Mouse (Mus musculus) thymus, postnatal 0 days (tissue): ENCODE data around the gene Csf3. TPM values are rescaled to one million over a fixed set of nuclear protein-coding genes. Genes with fewer than 3 reads are reported as not detected.
"Not testable (repeated sequence)": the region's sequence is repeated elsewhere in the genome, so short reads cannot be mapped to it uniquely, and the experiment has no call there.

Source experiments
- DNase-seq: peaks from one replicate; pipeline ENCODE4 v3.0.0-alpha.2; 2015; ENCODE audit warnings: low spot score
- polyA plus RNA-seq: library from polyadenylated mRNA; unstranded; fragments of >200 nt; fragmentation: Nextera tagmentation; extraction: Ambion mirVana; gene quantifications from 2 replicates; pipeline ENCODE4 v1.2.1, GENCODE M21; 2015

The Csf3 gene
- not detected in 2 replicates for polyA plus RNA-seq

DNA sequence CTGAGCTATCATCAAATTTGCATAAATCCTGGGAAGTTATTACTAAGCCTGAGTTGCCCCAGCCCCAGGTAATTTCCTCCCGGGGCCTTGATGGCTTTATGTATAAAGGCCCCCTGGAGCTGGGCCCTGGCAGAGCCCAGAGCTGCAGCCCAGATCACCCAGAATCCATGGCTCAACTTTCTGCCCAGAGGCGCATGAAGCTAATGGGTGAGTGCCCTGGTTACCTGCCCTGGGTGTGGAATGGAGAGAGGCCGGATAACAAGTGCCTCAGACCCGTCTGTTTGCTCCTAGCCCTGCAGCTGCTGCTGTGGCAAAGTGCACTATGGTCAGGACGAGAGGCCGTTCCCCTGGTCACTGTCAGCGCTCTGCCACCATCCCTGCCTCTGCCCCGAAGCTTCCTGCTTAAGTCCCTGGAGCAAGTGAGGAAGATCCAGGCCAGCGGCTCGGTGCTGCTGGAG, at the start of gene Csf3:
Gene Csf3, plus strand, starts transcription at position 51 of the 458 bp plus-strand sequence.
- DNase-seq = no peak

DNA sequence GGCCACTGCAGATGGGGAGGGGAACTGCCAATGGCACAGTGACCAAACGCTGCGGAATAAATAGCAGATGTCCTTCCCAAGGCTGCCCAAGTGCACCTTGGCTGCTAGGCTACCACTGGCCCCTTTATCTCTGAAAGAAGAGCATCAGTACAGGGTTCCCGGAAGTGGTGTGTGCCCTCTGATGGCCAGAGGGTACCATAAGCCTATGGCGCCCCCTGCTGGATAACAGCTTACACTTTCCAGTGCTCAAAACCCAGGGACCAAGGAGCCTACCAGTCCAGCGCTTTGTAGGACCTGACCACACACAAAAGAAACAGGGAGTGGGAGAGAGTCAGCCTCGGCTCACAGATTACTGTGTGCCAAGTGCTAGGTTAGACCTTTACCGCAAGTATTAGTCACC, 46.0 kb upstream of the Csf3 start:
- peak; percentile 81 for DNase-seq

DNA sequence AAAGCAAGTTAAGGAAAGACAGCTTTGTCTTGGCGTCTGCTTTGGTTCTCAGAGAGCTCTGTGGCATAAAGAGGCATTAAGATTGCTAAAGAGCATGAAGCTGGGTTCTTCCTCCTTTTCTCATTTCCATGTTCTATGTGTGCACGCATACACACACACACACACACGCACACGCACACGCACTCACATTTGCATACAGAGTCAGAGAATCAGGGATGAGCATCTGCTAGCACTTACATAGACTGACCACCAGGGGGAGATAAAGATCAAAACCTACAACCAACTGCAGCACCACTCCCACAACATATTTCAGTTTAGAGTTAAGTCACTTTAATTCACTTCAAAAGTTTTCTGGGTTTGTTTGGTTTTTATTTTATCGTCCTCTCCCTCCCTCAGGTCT, 40.5 kb upstream of the Csf3 start:
- peak; percentile 73 for DNase-seq

DNA sequence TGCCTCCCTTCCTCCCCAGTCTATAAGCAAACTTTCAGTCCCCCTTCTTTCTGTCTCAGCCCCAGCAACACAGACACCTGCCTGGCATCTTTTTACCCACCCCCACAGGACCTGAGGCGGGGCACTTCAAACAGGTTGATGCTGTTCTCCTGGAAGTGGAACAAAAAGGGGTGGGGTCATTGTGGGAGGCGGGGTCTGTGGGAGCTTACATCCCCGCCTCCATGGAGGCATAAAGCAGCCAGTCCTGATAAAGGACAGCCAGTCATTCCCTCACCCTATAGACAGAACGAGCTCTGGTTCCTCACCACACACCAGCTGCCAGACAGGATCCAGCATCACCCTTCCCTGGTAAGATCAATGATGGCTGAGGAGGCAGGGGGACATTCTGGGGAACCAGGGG, 37.0 kb upstream of the Csf3 start, which contains the start of gene Gsdma:
Gene Gsdma, plus strand, starts transcription at position 261 of the 400 bp plus-strand sequence.
- DNase-seq = no peak

DNA sequence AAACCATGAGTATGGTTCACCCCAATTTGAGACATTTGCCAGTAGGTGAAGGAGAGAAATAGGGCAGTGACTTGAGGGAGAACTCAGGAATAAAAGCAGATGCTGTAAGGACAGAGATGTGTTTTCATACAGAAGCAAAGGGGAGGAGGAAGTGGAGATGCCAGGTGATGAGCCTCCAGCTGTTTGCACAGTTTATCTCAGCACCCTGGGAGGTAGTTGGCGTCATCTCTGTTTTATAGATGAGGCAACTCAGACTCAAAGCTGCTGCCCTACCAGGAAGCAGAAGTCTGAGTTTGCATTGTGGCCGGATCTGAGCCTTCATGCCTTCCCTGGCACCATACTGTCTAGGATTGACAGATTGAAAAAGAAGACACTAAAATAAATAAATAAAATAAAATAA, 32.1 kb upstream of the Csf3 start:
- peak; percentile 34 for DNase-seq

DNA sequence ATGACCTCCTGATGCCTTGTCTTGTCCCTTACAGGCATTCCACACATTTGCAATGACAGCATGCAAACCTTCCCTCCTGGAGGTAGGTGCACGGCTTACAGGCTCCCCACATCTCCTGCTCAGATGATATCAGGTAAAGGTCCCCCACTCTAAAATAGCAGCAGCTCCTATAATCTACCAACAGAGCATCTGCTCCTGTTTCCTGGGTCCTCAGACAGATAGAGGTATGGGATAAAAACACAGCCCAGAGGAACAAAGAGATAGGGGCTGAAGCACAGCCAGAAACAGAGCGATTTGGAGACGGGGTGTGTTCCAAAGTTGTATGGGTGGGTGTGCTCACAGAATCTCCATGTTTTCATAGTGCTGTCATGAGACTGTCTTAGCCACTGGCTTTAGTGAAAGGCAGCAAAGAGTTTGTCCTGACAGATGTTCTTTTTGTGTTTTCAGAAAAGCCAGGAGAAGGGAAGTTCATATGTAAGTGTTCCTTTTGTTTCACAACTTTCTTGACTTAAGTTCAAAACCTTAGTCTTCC, 29.7 kb upstream of the Csf3 start:
- DNase-seq = no peak

DNA sequence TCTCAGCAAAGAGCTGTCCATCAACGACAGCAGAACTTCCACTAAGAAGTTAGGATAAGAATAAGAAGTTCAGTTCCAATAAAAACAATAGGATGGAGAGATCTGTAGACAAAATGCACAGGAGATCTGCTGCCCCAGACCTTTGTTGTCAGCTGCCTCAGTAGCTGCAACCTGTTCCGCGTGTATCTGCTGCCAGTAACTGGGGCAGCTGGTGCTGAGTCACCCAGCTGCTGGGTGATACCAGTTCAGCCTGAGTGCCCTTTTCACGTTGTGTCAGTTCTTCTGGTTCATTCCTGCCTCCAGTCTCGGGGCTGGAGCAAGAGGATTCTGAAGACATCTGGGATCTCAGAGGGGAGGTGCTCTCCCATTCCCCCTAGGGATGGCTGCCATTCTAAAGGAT, 29.2 kb upstream of the Csf3 start:
- no peak for DNase-seq

DNA sequence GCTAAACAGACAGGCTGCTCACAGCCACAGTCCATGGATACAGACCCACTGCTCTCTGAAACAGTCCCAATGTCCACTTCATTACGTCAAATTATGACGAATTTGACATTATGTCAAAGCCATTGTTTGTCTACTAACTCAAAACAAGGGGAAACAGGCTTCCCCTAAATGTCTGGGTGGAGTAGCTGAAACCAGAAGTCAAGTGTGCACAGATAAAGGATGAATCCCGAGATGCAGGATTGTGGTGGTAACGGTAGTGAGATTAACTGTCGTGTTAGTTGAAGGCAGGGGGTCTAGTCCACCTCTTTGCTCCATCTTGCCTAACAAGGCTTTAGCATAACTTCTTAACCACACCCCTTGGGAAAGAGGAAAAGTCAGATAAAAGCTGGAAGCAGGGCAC, 28.6 kb upstream of the Csf3 start:
- no peak for DNase-seq

DNA sequence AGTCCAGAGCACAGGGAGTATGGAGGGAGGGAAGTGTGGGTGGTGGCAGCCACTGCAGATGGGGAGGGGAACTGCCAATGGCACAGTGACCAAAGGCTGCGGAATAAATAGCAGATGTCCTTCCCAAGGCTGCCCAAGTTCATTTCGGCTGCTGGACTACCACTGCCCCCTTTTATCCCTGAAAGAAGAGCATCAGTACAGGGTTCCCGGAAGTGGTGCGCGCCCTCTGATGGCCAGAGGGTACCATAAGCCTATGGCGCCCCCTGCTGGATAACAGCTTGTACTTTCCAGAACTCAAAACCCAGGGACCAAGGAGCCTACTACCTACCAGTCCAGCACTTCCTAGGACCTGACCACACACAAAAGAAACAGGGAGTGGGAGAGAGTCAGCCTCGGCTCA, 27.9 kb upstream of the Csf3 start:
- DNase-seq = peak; percentile 76

DNA sequence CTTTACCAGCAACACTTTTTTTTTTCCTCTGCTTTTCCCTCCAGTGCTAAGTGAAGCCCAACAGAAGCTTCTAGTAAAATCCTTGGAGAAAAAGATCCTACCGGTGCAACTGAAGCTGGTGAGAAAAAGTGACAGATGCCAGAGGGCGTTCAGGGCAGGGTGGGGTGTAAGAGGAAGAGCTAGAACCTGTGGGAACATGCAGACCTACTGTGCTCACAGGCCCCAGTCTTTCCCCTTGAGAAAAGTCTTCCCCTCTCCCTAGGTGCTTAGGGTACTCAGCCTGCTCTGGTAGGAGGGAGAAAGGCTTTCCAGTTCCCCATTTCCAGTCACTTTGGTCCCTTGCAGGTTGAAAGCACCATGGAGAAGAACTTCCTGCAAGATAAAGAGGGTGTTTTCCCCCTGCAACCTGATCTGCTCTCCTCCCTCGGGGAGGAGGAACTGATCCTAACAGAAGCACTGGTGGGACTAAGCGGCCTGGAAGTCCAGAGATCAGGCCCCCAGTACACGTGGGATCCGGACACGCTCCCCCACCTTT, 25.2 kb upstream of the Csf3 start:
- DNase-seq = no peak

DNA sequence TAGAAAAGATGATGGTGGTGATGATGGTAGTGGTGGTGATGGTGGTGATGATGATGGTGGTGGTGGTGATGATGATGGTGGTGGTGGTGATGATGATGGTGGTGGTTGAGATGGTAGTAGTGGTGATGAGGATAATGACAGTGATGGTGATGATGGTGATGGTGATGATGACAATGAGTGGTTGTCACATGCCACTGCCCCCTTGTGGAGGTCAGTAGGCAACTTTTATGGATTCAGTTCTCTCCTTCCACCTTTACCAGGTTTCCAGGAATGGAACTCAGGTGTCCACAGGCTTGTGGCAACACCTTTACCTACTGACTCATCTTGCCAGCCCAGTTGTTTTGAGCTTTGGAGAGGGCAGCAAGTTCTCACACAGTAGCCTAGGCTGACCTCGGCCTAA, 21.0 kb upstream of the Csf3 start:
- DNase-seq = no peak

DNA sequence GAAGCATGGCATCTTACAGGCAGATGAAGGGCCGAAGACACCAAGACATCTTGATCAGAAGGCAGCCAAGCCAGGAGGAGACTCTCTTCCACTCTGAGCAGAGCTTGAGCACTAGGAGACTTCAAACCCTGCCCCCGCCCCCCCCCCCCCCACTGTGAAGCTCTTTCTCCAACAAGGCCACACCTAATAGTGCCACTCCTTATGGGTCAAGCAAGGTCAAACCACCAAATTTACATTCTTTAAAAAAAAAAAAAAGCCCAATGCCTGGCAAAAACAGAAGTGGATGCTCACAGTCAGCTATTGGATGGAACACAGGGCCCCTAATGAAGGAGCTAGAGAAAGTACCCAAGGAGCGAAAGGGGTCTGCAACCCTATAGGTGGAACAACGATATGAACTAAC, 20.5 kb upstream of the Csf3 start:
- not testable (repeated sequence) for DNase-seq

DNA sequence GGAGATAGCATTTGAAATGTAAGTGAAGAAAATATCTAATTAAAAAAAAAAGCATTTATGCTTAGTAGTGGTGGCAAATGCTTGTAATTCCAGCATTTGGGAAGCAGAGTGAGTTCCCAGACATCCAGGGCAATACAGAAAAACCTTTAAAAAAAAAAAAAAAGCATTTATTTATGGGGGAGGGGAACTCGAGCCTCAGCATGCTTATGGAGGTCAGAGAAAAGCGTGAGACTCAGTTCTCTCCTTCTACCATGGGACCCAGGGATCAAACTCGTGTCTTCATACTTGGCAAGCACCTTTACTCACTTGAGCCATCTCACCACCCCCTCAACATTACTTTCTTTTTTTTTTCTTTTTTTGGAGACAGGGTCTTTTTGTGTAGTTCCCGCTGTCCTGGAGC, 19.9 kb upstream of the Csf3 start:
- DNase-seq = no peak

DNA sequence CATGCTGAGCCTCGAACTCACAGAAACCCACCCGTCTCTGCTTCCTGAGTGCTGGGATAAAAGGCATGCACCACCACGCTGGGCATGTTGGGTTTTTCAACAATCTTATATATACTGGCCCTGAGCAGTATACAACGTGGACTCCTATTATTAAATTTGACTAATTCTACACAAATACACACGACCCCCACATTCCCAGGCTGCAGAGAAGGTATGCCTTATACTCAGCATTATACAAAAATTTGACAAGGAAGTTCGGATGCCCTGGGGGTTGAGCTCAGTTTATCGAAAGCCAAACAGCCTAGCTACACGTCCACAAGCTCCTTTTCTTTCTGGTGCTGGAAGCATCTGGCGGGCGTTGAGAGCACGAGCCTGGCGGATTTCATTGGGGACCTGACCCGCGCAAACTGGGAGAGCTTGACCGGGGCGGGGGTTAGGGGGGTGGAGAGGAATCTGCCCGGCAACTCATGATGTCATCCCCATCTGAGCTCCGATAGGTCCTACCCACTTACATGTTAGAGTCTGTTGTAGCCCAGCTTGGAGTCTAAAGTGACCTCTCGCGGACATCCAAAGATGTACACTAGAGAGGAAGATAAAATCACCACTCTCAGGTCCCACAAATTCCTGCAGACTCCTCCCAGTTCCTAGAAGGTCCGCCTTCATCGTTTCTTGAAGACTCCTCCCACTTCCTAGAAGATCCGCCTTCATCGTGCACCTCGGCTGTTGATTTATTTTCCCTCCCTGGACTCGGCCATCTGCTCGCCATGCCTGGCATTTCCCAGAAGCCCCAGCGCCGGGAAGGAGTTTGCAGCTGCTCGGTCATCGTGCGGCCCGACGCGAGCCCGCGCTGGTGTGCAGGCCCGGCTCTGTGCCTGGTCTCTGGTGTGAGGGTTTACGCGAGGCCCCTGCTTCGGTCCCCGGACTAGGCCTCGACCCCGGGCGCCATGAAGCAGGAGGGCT, 19.0 kb upstream of the Csf3 start, which contains the start of gene Psmd3:
Gene Psmd3, plus strand, starts transcription at position 769 of the 960 bp plus-strand sequence.
- peak; percentile 97 for DNase-seq

DNA sequence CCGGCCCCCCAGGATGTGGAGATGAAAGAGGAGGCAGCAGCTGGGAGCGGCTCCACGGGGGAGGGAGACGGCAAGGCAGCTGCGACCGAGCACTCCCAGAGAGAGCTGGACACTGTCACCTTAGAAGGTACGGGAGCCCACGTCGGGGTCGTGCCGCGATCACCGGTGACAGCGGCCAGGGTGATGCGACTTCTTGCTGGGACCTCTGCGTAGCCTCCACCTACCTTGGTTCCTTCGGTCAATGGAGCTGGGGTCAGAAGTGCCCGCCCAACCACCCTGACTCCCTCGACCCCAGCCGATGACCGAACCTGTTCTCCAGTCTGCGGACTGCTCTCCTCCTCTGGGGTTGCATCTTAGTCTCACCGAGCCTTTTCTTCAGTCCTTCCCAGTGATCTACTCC, 18.3 kb upstream of the Csf3 start:
- no peak for DNase-seq

DNA sequence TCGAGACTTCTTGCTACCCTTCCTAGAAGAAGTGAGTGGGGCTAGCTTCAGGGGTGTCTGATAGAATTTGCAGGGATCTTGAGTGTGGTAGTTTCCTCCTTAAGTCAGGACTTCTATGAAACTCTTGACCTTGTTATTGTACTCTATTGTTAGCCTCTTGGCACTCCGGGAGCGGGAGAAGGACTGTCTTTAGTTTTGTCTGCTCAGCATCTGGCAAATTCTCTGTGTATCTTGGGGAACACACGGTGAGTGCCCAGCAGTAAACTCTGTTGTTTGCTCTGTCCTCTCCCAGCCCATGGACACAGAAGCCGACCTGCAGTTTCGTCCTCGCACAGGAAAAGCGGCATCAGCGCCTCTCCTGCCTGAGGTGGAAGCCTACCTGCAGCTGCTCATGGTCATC, 15.4 kb upstream of the Csf3 start:
- DNase-seq = no peak

DNA sequence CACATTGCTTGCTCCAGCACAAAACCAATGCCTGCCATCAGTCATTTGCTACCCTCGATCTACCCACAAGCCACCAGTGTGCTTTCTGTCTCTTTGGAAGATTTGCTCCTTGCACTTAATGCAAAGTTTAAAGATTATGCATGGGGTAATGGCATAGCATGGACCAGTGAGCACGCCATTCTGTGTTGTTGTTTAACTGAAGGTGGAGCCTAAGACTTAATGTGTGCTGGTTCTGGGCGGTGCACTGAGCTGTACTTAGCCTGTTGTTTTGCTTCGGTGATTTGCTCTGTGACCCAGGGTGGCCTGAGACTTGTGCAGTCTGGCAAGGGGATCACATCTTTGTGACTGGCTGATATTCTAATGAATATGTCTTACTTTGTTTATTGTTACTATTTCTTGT, 14.1 kb upstream of the Csf3 start:
- no peak for DNase-seq

DNA sequence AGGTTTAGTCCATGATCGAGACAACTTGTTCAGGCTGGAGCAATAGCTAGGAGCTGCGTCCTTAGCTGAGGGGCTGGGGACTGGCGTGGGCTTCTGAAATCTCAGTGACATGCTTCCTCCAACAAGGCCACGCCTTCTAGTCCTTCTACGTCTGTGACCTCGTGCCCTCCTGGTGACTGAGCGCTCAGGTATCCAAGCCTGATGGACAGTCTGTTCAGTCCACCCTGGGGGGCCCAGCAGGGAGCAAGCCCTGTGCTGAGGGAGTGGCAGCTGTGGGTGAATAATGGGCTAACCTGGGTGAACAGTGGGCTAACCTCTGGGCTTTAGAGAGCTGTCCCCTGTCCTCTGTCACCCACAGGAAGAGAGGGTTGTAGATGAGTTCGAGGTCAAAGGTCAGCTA, 13.1 kb upstream of the Csf3 start:
- no peak for DNase-seq

DNA sequence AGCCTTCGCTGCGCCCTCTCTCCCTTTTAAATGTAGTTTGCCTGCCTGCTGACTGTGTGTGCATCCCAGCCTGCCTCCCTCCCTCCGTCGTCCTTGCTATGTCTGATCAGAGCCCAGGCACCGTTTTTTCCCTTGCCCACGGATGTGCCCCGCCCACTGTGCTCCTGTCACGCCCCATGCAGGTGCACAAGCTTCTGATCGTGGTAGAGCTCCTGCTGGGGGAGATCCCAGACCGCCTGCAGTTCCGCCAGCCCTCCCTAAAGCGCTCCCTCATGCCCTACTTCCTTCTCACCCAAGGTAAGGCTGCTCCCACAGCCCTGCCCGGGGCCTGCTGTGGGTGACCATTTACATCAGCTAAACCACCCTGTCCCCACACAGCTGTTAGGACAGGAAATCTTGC, 7.9 kb upstream of the Csf3 start:
- DNase-seq = peak; percentile 81

DNA sequence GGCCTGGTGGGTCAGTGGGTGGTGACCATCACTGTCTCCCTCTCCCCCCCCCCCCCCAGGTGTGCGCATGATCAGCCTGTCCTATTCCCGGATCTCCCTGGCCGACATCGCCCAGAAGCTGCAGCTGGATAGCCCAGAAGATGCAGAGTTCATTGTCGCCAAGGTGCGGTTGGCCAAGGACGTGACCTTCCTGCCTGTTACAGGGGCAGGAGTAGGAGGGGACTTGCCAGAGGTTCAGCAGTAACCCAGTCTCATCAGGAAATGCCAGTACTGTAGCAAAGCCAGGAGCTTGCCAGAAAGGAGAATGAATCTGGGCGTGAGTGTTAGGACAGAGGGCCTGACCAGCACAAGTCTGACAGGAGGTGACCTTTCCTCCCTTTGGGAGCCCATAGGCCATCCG, 7.3 kb upstream of the Csf3 start:
- DNase-seq = no peak

DNA sequence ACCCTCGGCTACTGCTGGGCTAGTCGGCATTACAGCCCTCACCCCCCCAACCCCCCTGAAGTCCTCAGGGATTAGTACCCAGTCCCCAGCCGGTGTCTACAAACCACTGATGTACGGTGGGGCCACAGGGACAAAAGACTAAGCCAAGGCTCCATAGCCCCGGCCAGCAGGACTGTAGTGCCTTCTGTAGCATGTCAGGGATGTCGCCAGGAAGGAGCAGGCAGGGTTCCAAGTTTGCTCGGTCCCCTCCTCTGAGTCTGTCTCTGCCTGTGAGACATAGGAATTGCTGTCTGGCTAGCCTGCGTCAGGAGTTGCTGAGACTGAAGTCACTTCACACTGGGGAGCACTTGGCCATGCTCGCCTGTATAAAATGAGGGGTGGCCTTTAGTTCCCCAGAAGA, 6.8 kb upstream of the Csf3 start:
- DNase-seq = no peak

DNA sequence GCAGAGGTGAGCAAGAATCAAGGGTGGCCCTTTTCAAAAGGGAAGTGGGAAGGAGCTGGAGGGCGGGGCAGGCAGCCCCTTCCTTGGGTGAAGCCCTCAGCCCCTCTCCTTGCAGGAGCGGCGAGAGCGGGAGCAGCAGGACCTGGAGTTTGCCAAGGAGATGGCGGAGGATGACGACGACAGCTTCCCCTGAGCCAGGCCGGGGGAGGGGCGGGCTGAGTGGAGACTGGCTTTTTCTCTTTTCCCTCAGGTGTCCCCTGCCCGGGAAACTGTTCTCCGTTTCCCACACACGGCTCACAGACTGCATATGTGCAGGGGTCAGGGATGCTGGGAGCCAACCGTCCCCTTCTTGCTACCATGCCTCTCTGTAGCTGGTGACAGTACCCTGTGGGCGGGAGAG, 5.7 kb upstream of the Csf3 start:
- no peak for DNase-seq
